Mouse (Mus musculus): Measurements from ENCODE around the gene Tbx3.

Gene Tbx3

DNA sequence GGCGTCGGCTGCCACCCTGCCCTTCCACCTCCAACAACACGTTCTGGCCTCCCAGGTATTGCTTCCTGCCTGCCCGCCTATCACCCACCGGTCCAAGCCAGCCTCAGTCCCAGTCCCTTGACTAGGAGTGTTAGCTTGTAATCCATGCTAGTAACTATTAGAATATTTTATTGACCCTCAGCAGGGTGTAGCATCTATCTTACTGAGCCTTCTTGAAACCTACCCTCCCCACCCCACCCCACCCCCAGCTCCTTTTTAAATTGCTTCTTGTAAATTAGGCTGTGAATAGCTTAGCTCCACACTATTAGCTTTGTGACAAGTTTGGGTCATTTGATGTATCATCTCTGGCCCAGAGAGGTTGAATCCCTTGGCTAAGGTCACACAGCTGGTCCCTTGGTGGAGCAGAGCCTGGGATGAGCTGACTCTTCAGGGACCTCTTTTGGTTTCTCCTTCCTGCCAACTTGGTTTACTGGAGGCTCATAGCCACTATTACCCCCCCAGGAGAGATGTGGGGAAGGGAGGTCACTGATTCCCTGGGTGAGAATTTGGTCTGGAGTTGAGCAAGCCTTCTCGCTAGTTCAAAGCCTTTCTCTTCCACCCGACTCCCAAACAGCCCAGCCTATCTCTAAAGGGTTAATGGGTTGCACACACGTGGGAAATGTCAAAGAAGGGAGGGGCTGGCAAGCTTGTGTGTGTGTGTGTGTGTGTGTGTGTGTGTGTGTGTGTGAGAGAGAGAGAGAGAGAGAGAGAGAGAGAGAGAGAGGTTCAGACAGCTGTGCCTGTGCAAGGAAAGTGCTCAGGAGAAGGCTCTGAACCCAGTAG is 10.8 kb downstream of the Tbx3 start:
- DNase-seq: peak; percentile 30 to 38

DNA sequence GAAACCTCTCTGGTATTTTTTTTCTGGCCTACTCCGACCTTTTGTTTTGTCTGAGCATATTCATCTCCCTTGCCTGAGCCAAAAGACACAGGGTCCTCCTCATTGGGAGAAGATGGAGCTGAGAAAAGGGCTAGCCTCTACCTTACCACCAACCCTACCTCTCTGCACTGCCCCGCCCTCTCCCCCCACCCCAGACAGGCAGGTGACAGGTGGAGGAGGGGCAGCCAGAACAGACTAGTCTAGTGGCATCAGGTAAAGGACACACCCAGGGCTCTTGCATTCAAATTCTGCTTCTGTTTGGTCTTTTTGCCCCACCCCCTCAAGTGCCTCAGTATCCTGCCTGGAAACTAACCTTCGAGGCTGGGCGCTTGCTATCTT is 11.4 kb downstream of the Tbx3 start:
- DNase-seq: no peak

DNA sequence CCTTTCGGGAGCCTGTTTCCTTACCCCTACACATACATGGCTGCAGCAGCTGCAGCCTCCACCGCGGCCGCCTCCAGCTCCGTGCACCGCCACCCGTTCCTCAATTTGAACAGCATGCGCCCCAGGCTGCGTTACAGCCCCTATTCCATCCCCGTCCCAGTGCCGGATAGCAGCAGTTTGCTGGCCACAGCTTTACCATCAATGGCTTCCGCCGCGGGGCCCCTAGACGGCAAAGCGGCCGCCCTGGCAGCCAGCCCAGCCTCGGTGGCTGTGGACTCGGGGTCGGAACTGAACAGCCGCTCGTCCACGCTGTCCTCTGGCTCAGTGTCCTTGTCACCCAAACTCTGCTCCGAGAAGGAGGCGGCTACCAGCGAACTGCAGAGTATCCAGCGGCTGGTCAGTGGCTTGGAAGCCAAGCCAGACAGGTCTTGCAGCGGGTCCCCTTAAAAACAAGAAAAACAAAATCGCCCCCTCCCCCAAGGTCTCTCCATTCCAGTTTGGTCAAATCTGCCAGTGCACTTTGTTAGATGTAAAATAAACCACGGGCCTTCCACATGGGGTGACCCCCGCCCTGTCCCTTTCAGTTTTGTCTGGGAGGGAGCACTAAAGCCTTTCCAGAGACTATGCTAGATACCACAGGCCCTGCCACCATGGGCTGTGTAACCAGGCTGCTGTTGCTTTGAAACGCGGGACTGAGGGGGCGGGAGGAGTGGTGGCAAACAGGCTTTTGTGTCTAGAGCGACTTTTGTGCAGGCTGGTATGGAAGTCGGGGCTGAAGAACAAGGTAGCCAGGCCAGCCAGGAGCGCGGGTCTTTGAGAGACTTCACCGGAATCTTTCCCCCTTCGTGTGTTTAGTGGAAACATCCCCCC is 12.4 kb downstream of the Tbx3 start:
- peak; percentile 73 to 84 for DNase-seq

DNA sequence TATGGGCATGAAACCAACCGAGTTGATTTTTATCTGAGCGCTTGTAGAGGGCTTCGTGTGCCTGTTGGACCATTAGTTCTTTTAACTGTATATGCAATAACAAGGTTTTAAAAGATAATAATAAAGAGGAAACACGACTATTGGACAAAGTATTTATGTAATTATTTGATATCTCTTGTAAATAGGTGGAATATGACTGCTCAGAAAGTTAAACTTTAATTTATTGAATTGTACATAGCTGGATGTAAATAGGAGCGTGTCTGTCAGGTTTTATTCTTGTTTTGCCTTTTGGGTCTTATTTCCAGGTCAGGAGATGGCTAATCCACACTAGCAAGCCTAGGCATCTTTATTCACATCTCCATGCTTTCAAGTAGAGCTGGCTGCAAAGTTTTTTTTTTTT is 13.4 kb downstream of the Tbx3 start:
- DNase-seq: no peak

DNA sequence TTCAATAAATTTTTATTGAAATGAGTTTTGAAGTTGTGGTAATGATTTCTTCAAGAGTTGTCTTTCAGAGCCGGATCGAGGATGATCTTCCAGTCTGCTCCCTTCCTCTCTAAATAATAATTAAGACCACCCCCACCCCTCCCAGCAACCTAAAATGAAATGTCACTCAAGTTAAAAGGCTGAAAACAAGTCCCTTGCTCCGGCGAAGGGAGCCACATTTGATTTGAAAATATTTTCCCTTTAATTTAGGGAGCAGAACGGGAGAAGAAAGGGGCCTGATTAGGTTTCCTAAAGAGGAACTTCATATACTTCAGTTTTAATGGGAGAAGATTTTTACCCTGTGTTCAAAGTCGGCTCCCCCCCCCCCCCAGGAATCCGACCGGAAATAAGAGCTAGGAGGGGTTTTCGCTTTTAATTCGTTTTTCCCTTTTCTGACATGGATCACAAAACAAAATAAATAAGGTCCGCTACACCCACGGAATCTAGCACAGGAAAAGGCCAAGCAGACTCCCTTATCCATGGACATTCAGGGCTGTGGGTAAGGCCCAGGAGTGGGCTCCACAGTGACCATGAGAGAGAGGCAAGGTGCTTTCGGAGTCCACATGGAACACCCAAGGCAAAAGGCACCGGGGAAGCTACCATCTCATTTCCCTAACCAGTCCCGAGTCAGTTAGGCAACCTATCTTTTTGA is 14.4 kb downstream of the Tbx3 start:
- no peak for DNase-seq

DNA sequence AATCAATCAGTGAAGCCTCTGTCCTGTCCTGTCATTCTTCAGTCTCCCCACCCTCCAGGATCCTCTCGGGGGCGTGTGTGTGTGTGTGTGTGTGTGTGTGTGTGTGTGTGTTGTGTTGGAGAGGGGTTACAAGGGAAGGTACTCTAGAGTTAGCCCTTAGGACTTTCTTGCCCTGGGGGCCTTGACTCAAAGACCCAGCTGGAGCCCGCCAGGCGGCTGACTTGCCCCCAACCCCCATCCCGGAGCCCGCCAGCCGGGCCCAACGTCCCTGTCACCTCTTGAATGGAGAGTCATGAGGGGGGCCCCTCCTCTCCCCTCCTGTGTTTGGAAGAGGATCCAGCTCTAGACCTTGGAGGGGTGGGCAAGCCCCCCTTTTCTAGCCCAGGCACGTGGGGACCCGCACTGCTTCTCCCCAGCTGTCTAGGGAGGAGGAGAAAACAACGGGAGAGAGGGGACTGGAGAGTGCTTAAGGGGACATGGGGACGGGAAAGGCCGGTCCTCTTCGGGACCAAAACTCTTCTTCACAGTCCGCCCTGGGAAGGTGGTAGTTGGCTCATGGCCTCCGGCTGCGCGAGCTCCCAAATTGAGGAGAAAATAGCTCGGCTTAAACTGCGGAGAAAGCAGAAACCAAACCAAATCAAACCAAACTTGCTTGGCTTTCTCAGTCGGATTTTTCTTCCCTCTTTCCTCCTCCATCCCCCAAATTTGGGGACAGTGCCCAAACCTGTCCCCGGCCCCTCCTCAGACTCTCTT is 15.2 kb downstream of the Tbx3 start:
- peak; percentile 60 to 74 for DNase-seq

DNA sequence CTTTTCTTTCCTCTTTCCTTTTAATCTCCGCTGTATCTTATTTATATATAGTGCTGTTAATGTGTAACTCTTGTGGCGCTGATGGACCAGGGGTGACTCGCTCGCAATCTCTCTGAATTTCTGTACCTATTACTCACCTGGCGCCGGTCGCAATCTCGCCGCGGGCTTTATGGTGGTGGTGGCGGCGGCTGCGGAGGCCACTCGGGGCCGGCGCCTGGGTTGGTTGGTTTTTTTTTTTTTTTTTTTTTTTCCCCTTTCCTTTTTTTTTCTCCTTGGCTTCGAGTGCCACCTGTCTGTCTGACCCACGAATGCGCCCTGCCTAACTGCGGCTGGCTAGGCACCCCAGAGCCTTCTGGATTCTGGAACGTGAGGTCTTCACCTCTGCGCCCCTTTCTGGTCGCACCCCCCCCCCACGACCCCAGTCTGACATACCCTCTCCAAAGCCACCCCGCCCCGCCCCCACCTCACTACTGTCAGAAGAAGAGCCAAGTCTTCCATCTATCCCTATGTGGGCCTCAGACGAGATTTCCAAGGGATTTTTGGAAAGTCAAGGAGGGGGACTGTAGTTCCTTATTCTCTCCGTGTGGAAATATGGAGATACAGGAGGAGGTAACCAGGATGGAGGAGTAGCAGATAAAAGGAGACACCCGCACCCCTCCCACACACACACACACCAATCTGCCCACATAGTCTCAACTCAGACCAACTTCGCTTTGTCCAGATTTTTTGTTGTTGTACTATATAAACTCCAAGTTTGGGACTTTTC is 15.9 kb downstream of the Tbx3 start:
- DNase-seq: peak; percentile 45 to 58

DNA sequence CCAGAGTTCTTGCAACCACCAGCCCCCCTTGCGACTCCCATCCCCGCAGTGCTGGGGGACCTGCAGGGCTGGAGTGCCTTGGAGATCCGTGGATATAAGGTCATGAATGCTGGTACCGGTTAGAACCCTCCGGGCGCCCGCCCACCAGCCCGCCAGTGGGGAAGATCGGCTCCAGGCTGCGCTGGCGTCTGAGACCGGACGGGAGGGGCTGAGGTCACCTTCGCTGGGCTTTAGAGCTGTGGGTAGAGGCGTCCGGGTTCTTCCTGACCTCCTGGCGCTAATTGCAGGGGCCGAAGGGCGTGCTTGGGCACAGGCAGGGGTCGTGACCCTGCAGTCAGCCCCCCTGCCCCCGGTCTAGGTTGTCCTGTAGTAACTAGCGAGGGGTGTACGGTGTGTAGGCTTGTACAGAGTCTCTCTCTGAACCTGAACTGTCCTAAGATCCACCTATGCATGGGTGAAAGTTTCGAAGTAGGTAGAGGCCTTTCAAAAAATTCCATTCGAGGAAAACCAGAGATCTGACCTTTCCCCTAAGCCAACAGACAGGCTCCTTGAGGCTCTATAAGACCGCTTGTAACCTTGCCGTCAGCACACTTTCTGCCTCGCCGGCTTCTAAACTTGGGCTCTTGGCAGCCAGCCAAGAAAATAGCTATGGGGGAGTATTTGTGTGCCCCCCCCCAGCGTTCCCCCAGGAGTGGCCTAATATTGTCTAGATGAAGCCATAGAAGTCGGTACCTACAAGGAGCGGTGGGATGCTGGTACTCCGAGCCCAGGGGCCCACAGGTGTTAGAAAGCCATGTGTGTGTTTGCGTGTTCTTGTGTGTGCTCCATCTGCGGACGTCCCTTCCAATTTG is 16.8 kb downstream of the Tbx3 start:
- DNase-seq: peak; percentile 48 to 57

DNA sequence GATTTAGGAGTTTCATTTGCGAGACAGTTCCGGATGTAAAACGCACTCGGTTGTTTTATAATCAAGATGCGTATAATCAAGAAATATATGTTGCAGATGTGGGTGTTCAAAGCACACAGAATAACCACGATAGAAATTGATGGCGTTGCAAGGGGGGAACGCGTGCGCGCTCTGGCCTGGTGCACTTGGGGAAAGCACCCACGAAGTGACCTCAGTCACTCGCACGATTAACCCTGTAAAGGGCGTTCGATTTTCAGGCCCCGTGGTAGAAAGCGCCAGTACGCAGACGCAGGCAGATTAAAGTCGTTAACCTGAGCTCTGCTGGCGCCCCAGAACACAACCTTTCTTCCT is 17.4 kb downstream of the Tbx3 start:
- no peak for DNase-seq

DNA sequence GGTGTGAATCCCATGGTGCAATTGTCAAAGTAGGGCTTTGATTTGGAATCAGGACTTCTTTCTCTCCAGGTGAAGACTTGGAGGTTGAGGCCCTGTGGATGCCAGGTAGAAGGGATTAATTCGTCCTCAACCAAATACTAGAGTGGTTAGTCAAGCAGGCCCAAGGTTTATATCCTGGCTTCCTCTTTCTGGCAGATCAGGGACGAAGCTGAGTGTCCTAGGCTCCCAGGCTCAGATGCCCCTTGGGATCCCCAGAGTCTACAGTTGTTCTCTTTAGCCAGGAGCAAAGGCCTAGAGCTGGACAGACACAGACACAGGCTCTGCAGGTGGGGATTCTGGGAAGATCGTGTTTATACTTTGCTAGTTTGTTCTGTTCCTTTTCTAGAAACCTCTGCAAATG is 17.8 kb downstream of the Tbx3 start:
- no peak for DNase-seq

DNA sequence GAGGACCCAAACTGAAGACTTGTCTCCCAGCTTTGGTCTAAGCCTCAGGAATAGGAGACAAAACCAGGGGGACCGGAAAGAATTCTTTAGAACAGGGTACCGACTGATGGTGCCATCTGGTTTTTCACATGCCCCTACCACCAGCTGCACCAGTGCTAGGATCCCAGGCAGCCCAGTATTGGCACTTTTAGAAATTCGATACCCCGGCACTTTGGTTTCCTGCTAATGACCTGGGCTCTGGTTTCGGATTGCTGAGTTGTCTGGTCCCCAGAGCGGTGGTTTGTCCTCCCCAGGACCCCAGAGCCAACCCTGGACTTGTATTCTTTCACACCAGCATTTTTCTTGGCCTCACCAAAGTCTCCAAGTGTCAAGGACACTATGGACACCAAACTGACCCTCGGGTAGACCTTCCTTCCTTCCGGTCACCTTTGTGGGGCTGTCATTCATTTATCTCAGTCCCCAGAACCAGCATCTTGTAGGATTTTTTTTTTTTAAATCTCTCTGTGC is 18.5 kb downstream of the Tbx3 start:
- no peak for DNase-seq

DNA sequence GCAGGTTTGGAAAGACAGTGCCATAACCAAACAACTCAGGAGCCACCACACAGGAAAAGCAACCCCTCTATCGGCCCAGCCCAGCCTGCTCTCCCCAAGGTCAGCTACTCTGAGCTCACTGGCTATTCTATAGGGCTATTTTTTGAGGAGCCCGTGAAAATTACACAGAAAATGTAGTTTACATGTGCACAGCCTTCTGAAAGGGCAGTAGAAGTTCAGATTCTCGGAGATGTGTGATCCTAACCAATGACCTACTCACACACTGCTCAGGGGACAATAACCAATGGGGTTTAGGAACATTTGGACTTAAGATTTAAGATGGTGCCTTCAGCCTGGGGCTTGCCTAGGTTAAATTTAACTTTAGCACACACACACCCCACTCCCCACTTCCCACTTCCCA is 19.0 kb downstream of the Tbx3 start:
- no peak for DNase-seq

DNA sequence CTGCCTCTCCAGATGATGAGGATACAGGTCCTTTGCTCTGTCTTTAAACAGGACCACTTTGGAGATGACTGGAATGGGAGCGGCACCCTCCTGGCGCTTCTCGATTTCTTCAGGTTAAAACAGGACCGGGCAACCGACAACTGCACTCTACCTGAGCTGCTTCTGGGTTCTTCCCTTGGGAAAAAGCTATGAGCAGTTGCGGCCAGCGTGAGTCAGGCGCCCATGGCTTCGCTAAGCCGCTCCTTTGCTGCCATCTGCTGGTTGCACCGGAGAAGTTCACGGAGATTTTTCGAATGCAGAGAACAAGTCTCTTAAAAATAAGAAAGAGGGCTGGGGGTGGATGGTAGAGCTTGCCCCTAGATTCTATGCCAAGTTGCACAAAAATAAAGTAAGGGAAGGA is 20.6 kb downstream of the Tbx3 start:
- peak; percentile 70 to 82 for DNase-seq

DNA sequence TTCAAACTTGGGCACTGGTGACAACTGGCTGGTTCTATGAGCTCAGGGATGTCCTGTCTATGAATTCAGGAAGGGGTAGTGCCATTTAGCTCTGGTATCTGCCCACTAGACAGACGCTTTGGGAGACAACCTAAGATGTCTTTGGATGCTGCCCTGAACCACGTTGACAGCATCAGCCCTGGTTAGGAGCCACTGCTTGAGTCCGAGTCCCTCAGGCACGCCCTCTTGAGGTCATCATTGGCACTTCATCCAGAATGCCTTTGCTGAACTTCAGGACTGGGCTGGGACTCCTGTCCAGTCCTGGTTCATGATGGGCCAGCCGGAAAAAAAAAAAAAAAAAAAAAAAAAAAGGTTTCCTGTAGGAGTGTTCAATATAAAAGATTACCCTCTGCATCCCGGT is 22.0 kb downstream of the Tbx3 start:
- no peak for DNase-seq

DNA sequence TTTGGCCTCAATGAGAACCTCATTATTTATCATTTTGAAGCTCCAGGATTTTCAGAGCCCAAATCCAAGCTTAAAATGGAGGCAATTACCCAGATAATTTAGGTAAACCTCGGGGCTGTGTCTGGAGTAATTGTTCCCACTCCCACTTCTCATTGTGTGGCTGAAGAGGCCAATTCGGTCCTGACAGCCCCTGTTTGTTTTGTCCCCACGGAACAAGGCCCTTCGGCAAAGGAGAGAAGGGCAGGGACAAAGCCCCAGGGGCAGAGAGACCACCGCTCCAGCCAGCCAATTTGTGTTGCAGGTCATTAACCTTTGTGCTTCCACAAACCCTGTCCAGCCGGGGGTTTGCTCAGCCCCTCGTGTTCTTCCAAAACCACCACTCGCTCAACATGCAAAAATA is 24.4 kb downstream of the Tbx3 start:
- DNase-seq: no peak

DNA sequence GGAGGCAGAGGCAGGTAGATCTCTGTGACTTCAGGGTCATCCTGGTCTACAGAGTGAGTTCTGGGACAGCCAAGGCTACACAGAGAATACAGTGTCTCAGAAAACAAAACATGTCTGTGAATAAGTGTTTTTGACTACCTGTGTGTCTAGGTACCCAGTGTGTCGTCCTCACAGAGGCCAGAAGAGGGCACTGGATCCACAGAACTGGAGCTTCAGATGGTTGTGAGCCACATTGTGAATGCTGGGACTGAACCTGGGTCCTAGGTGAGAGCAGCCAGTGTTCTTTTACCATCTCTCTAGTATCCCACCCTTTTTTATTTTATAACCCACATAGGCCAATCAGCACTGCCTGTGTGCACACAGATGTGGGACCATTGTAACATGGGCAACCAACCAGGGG is 32.6 kb downstream of the Tbx3 start:
- no peak for DNase-seq

DNA sequence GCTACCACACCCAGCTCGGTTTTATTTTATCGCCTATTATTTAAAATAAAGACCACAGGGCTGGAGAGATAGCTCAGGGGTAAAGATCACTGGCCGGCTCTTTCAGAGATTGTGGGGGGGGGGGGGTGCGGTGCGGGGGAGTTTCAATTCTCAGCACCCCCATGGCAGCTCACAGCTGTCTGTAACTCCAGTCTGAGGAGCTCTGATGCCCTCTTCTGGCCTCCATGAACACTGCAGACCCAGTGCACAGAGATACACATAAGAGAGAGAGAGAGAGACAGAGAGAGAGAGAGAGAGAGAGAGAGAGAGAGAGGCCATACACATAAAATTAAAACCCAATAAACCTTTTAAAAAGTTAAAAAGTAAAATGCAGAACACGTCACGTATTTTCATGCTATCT is 34.4 kb downstream of the Tbx3 start:
- DNase-seq: no peak

DNA sequence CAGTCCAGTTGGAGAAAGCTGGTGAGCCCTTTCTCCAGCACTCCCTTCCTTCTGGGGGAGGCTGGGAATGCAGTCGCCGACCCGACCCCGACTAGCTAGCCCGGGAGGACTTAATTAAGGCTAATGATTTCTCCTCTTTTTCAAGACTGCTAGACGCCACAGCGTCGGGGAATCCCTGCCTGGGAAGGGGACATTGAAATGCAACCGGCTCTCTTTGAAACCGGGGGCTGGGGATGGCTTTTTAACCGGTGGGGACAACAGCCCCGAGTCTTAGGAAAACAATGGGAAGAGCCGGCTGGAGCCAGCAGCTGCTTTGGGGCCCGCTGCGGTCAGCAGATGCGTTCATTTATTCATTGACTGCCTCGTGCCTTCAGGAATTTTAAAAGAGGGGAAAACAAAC is 36.0 kb downstream of the Tbx3 start:
- DNase-seq: no peak

DNA sequence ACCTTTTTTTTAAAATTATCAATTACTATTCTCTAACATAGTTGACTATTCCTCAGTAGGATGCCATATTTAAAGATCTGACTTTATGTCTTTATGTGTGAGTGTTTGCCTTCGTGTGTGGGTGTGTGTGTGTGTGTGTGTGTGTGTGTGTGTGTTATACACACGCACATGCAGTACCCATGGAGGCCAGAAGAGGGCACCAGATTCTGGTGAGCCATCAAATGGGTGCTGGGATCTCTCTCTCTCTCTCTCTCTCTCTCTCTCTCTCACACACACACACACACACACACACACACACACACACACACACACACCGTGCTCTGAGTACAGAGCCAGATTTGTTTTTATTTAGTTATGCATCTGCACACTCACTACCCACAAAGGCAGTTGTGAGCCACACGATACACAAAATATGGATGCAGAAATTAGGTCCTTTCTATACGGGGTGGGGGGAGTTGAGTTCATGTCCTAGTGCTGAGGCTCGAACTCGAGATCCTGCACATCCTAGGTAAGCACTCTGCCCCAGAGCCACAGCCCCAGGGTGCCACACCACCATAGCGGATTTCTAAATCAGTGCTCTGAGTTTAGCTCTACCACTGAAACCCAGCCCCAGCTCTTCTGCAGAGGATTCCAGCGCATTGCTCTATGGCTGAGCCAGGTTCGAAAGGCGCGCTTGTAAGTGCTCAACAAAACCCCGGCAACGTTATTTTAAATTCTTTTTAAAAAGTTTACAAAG is 38.5 kb downstream of the Tbx3 start:
- no peak for DNase-seq

DNA sequence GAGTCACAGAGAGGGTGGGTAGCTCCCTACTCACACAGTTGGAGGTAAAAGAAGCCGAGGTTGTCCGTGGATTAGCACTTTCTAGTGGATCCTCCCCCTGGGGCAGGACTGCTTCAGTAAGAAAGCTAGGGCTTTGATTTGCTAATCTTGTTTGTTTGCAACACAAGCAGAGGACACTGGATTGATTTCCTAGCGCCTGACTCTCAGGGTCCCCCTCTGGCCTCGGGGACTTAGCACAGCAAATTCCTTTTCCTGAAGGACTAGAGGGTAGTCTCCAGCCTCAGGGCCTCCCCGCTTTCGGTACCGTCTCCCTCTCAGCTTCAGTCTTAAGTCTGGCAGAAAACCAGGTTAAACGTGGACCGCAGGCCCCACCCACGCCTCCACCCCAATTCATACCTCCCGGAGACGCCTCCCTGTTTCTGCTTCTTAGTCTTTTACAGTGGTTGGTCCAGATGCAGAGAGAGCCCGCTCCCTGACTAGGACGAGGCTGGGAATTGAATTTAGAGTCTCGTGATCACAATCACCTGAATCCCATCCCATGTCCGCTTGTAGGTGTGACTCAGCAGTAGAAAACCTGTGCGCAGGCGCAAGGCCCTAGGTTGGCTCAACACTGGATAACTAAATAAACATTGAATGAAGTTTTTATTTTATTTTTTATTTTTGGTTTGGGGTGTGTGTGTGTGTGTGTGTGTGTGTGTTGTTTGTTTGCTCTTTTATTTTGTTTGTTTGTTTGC is 39.5 kb downstream of the Tbx3 start:
- no peak for DNase-seq
